Mouse (Mus musculus) left cerebral cortex, adult 11 months (tissue): Measurements from ENCODE around the gene Sim2.

ENCODE experiments used
- DNase-seq: peaks from one replicate; pipeline ENCODE4 v3.0.0; 2022; ENCODE audit warnings: low spot score

The Sim2 gene

GRCm38 (mm10) chr16:94078318-94079074, 6.2 kb upstream of the Sim2 start:
- no peak for DNase-seq

- no peak for DNase-seq
These were observed 5.5 kb upstream of the Sim2 start for GRCm38 (mm10) chr16:94079075-94079855.

GRCm38 (mm10) chr16:94079856-94080555, 4.7 kb upstream of the Sim2 start:
- DNase-seq, result no peak

- DNase-seq, result no peak
These were observed 3.1 kb upstream of the Sim2 start for GRCm38 (mm10) chr16:94081596-94081995.

GRCm38 (mm10) chr16:94081996-94082708, 2.6 kb upstream of the Sim2 start:
- no peak for DNase-seq

GRCm38 (mm10) chr16:94082960-94083847, 1.5 kb upstream of the Sim2 start:
- DNase-seq, result no peak

GRCm38 (mm10) chr16:94083848-94084525, 744 bp upstream of the Sim2 start:
- no peak for DNase-seq

GRCm38 (mm10) chr16:94085603-94086285, 1.0 kb downstream of the Sim2 start:
- DNase-seq, result no peak

GRCm38 (mm10) chr16:94086701-94087569, 2.2 kb downstream of the Sim2 start:
- no peak for DNase-seq

- DNase-seq, result no peak
These were observed 3.0 kb downstream of the Sim2 start for GRCm38 (mm10) chr16:94087570-94088225.

- DNase-seq, result no peak
These were observed 3.6 kb downstream of the Sim2 start for GRCm38 (mm10) chr16:94088226-94088748.

- no peak for DNase-seq
These were observed 4.3 kb downstream of the Sim2 start for GRCm38 (mm10) chr16:94088819-94089692.

GRCm38 (mm10) chr16:94092511-94093150, 7.9 kb downstream of the Sim2 start:
- DNase-seq, result no peak

GRCm38 (mm10) chr16:94093151-94093863, 8.6 kb downstream of the Sim2 start:
- DNase-seq, result no peak

- no peak for DNase-seq
These were observed 9.7 kb downstream of the Sim2 start for GRCm38 (mm10) chr16:94094251-94095108.
